In the genomic region with DNA sequence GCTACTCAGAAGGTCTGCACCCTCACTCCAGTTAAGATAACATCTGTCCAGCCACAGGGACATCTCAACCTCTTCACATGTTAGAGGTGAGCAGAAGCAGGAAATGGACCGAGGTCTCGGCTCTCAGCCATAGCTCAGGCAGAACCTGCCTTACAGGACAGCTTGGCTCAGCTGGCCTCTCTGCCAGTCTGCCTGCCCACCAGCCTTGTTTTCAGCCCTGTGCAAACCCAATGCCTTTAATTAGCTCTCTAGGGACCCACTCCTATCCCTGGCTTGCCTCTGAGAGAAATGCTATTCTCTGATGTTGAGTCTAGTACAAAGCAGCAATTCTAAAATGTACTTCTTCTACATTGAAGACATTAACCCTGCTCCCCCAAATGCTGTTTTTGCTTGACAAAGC, we compare ENCODE assay signal across 12 mouse cellular contexts.
A peak's percentile ranks its signal among the peaks of the same experiment; 100 is the strongest.
DNase-seq lines count a peak whose midpoint lies in the region; ATAC-seq lines count a peak whose summit lies in the region.
"Had no signal": no experiment of that assay in that cellular context is flagged by ENCODE, and none has a peak within 500 bp of the region (broad histone marks: within the 10 kb centered on the region; RNA-seq: fewer than 3 reads in every experiment).

No protein-coding gene starts in this region.

- no peak for DNase-seq in hindbrain, embryonic 10.5 days (ENCODE audit: low spot score)
- DNase-seq in hindbrain, embryonic 11.5 days (ENCODE audit: low spot score): no peak
- no peak for DNase-seq in kidney, postnatal 4 days
- no peak for DNase-seq in retina, postnatal 1 day
- DNase-seq: cerebellum, adult 9-11 months; layer of hippocampus, adult 9-11 months had no signal

- no peak for ATAC-seq in hindbrain, embryonic 11.5 days (ENCODE audit: low FRiP score)
- no peak; the same call in 1 of the 2 replicates for ATAC-seq in hindbrain, embryonic 13.5 days (ENCODE audit: low FRiP score)
- peak; percentile 14; the same call in 1 of the 2 replicates for ATAC-seq in megakaryocyte-erythroid progenitor cell, adult 5-6 weeks (replicated peaks; ENCODE audit: low FRiP score, low TSS enrichment, poor library complexity, severe bottlenecking)
- no peak for ATAC-seq in activated CD4-positive, CD25-positive, alpha-beta regulatory T cell, adult 4 months

- H3K36me3 ChIP-seq in hindbrain, embryonic 10.5 days: peaks cover 24% of the 10 kb centered on the region
- no peaks in the 10 kb centered on the region for H3K36me3 ChIP-seq in hindbrain, embryonic 11.5 days (ENCODE audit: control insufficient read depth, insufficient read depth, low read length)
- 0 out of 2 replicates have a peak, but pooled peaks cover 9% of the 10 kb centered on the region for H3K36me3 ChIP-seq in hindbrain, embryonic 13.5 days

- H3K9me3 ChIP-seq in hindbrain, embryonic 10.5 days: no peaks in the 10 kb centered on the region; the same call in 1 of the 2 replicates
- H3K9me3 ChIP-seq in hindbrain, embryonic 11.5 days (ENCODE audit: control insufficient read depth, low read length): no peaks in the 10 kb centered on the region
- H3K9me3 ChIP-seq in hindbrain, embryonic 13.5 days: no peaks in the 10 kb centered on the region

- H3K27ac ChIP-seq in hindbrain, embryonic 10.5 days: peak overlapping the region; percentile 42
- H3K27ac ChIP-seq in hindbrain, embryonic 11.5 days (ENCODE audit: low read depth, low read length): no peak overlapping the region
- H3K27ac ChIP-seq in brown adipose tissue, adult 24 weeks (replicated peaks; ENCODE audit: low read depth, low read length): peak overlapping the region; percentile 13; the same call in 1 of the 2 replicates
- H3K27ac ChIP-seq in hindbrain, embryonic 13.5 days: 0 out of 2 replicates have a peak overlapping the region, but pooled peaks have one; percentile 14

- no peak overlapping the region for H3K9ac ChIP-seq in hindbrain, embryonic 11.5 days (ENCODE audit: low read depth, low read length)
- no peak overlapping the region; the same call in 1 of the 2 replicates for H3K9ac ChIP-seq in hindbrain, embryonic 13.5 days
- H3K9ac ChIP-seq: lung, embryonic 14.5 days had no signal

- H3K4me1 ChIP-seq in hindbrain, embryonic 10.5 days (replicated peaks): peaks cover 33% of the 10 kb centered on the region
- no peaks in the 10 kb centered on the region for H3K4me1 ChIP-seq in hindbrain, embryonic 11.5 days (replicated peaks; ENCODE audit: control insufficient read depth, insufficient read depth, low read length)
- H3K4me1 ChIP-seq in brown adipose tissue, adult 24 weeks (ENCODE audit: control insufficient read depth, insufficient read depth, insufficient read length, low read length): peaks cover 8% of the 10 kb centered on the region; the same call in 1 of the 2 replicates
- H3K4me1 ChIP-seq in hindbrain, embryonic 13.5 days (replicated peaks): peaks cover 48% of the 10 kb centered on the region

- no peak overlapping the region for H3K4me2 ChIP-seq in hindbrain, embryonic 11.5 days (replicated peaks; ENCODE audit: low read depth, low read length)
- H3K4me2 ChIP-seq in hindbrain, embryonic 13.5 days: no peak overlapping the region

- H3K27me3 ChIP-seq in hindbrain, embryonic 10.5 days (ENCODE audit: insufficient read depth, poor library complexity, severe bottlenecking): no peaks in the 10 kb centered on the region
- H3K27me3 ChIP-seq in hindbrain, embryonic 11.5 days (ENCODE audit: control insufficient read depth, insufficient read depth, low read length): no peaks in the 10 kb centered on the region
- no peaks in the 10 kb centered on the region for H3K27me3 ChIP-seq in hindbrain, embryonic 13.5 days

- H3K4me3 ChIP-seq in hindbrain, embryonic 10.5 days: no peak overlapping the region
- H3K4me3 ChIP-seq in hindbrain, embryonic 11.5 days (ENCODE audit: low read depth, low read length): no peak overlapping the region
- no peak overlapping the region for H3K4me3 ChIP-seq in brown adipose tissue, adult 24 weeks (ENCODE audit: insufficient read depth, low read depth, low read length)
- no peak overlapping the region for H3K4me3 ChIP-seq in hindbrain, embryonic 13.5 days
- H3K4me3 ChIP-seq: myocyte had no signal

- WGBS in hindbrain, embryonic 10.5 days: 90% methylated on average over 2 of the region's 2 CpGs
- 85% methylated on average over 2 of the region's 2 CpGs for WGBS in hindbrain, embryonic 11.5 days
- WGBS in hindbrain, embryonic 13.5 days: 74% methylated on average over 2 of the region's 2 CpGs
